17 mouse cellular contexts compared by ENCODE assay signal in genomic region chr7:125237026-125237425, GRCm38 (mm10).
DNase-seq lines count a peak whose midpoint lies in the region; TF ChIP-seq lines count a peak whose summit lies in the region.
"Had no signal": no experiment of that assay in that cellular context is flagged by ENCODE, and none has a peak within 500 bp of the region (broad histone marks: within the 10 kb centered on the region; RNA-seq: fewer than 3 reads in every experiment).

No protein-coding gene starts in this region.

- 64% methylated on average over 3 of the region's 3 CpGs for WGBS in kidney, adult 2 months

- peak overlapping the region; percentile 63 for H3K27ac ChIP-seq in kidney, adult 2 months (ENCODE audit: insufficient read depth, low read depth, low read length)
- H3K27ac ChIP-seq: embryonic facial prominence, embryonic 12.5 days; forebrain, embryonic 12.5 days; hindbrain, embryonic 13.5 days had no signal

- H3K27me3 ChIP-seq in kidney, adult 2 months (replicated peaks; ENCODE audit: control insufficient read depth, insufficient read depth, low read length), result no peaks in the 10 kb centered on the region
- H3K27me3 ChIP-seq: embryonic facial prominence, embryonic 12.5 days; forebrain, embryonic 12.5 days; hindbrain, embryonic 13.5 days had no signal

- no peak for TF ChIP-seq CTCF in kidney, adult 2 months (conservative IDR thresholded peaks at IDR 0.05; ENCODE audit: insufficient read depth, insufficient read length, low read depth, low read length)

- intact Hi-C loops in heart, postnatal 14 days (cut with DNase I), result no loop called here

- DNase-seq in heart, adult 11 months, result peak; percentile 45
- DNase-seq in heart, postnatal 14 days, result no peak
- peak; percentile 88 for DNase-seq in kidney, adult 2 months
- no peak for DNase-seq in kidney, postnatal 4 days
- peak; percentile 44 for DNase-seq in kidney, postnatal 14 days
- DNase-seq in yolk sac, embryonic 10.5 days (ENCODE audit: low spot score), result peak; percentile 44
- no peak for DNase-seq in thymus, adult 18-20 months
- DNase-seq: adrenal gland, postnatal 10 days; cerebellum, adult 11 months; cerebellum, adult 8-10 months; cerebellum, postnatal 25 days; forebrain, postnatal 0 days; gastrocnemius, postnatal 14 days; heart, postnatal 10 days had no signal

- no peak overlapping the region for H3K4me3 ChIP-seq in kidney, adult 2 months (ENCODE audit: insufficient read depth, low read depth, low read length)
- H3K4me3 ChIP-seq: embryonic facial prominence, embryonic 12.5 days; forebrain, embryonic 12.5 days; hindbrain, embryonic 13.5 days had no signal

- no peak for TF ChIP-seq POLR2A in kidney, adult 2 months (IDR thresholded peaks at IDR 0.05; ENCODE audit: low read depth, low read length)

- H3K4me1 ChIP-seq in kidney, adult 2 months (ENCODE audit: control insufficient read depth, insufficient read depth, low read length), result peaks cover 2% of the 10 kb centered on the region; the same call in 1 of the 2 replicates
- H3K4me1 ChIP-seq: embryonic facial prominence, embryonic 12.5 days; forebrain, embryonic 12.5 days; hindbrain, embryonic 13.5 days had no signal

- no peaks in the 10 kb centered on the region for H3K36me3 ChIP-seq in kidney, adult 2 months (ENCODE audit: control insufficient read depth, insufficient read depth, low read length)
- H3K36me3 ChIP-seq: embryonic facial prominence, embryonic 12.5 days; forebrain, embryonic 12.5 days; hindbrain, embryonic 13.5 days had no signal

Comparison
In these comparisons a context has a peak if more than half of its experiments do, and no peak if none do; other contexts are left out.
1. DNase-seq: peak in heart, adult 11 months (single experiment), kidney, adult 2 months (single experiment), kidney, postnatal 14 days (single experiment) and yolk sac, embryonic 10.5 days (single experiment); none in heart, postnatal 14 days (0 of 2), kidney, postnatal 4 days (0 of 2) and thymus, adult 18-20 months (0 of 2).